Mouse (Mus musculus): ENCODE data around the gene Mdfi.

GRCm38 (mm10) chr17:47814496-47814895 is 20.0 kb downstream of the Mdfi start:
- TF ChIP-seq CTCF (IDR thresholded peaks at IDR 0.05; ENCODE audit: low read depth) (no peak), EP300 (IDR thresholded peaks at IDR 0.05; ENCODE audit: low read depth) (no peak)
